Mouse (Mus musculus) mammary gland, adult 2 months (tissue): ENCODE data around the gene Nsd2. TPM values are rescaled to one million over a fixed set of nuclear protein-coding genes. Genes with fewer than 3 reads are reported as not detected.

Source experiments
- polyA plus RNA-seq: library from polyadenylated mRNA; depleted of rRNA; stranded (reverse); fragments of >200 nt; gene quantifications from 2 replicates; pipeline ENCODE4 v1.2.3, GENCODE M21; 2012; ENCODE audit warnings: low replicate concordance; rRNA removed

The Nsd2 gene
- polyA plus RNA-seq = 3.9 and 8.5 TPM in 2 replicates

GRCm38 (mm10) chr5:33819876-33820732 is at the start of gene Nsd2:
TSS of gene Nsd2 (plus strand) at chr5:33820725.

GRCm38 (mm10) chr5:33782345-33782998 is 38.1 kb upstream of the Nsd2 start, which contains the start of gene Letm1:
TSS of gene Letm1 (minus strand) at chr5:33782817.

GRCm38 (mm10) chr5:33936120-33936707 is 115.7 kb downstream of the Nsd2 start, which contains the start of gene Nelfa:
TSS of gene Nelfa (minus strand) at chr5:33936413.

Other genes starting within 250 kb of the Nsd2 start
- gene Fam53a, start 191.1 kb upstream of the Nsd2 start, polyA plus RNA-seq = 33.5 and 82.9 TPM in 2 replicates
- 0.60 and 1.2 TPM in 2 replicates for gene Gm9903, start 190.8 kb upstream of the Nsd2 start, polyA plus RNA-seq
- 14.3 and 34.2 TPM in 2 replicates for gene Slbp, start 168.2 kb upstream of the Nsd2 start, polyA plus RNA-seq
- 6.6 and 8.1 TPM in 2 replicates for gene Tacc3, start 162.6 kb upstream of the Nsd2 start, polyA plus RNA-seq
- gene Tmem129, start 162.3 kb upstream of the Nsd2 start, polyA plus RNA-seq = 53.6 and 56.6 TPM in 2 replicates
- gene Fgfr3, start 99.1 kb upstream of the Nsd2 start, polyA plus RNA-seq = 12.9 and 16.2 TPM in 2 replicates
- 61.6 and 71.6 TPM in 2 replicates for gene Letm1, start 37.9 kb upstream of the Nsd2 start, polyA plus RNA-seq
- 29.7 and 39.6 TPM in 2 replicates for gene Nelfa, start 115.7 kb downstream of the Nsd2 start, polyA plus RNA-seq
- gene Gm1673, start 162.7 kb downstream of the Nsd2 start, polyA plus RNA-seq = 7.6 and 31.3 TPM in 2 replicates
- gene Nat8l, start 175.3 kb downstream of the Nsd2 start, polyA plus RNA-seq = 70.2 and 99.3 TPM in 2 replicates